Mouse (Mus musculus) cortical plate, adult 2 months (tissue): ENCODE data around the gene Gzmm.

Experiments used
- CTCF ChIP-seq: fragments of 200-500 bp; IDR thresholded peaks from 2 replicates; pipeline ENCODE4 v1.5.1; 2011; ENCODE audit warnings: mild to moderate bottlenecking, control low read depth, low read length; ENCODE audit not compliant: insufficient read depth; ENCODE audit errors: extremely low read depth
- POLR2A ChIP-seq: fragments of 200-500 bp; IDR thresholded peaks from 2 replicates; pipeline ENCODE4 v1.6.1; 2011; ENCODE audit warnings: mild to moderate bottlenecking, low read length, control low read depth; ENCODE audit not compliant: insufficient read depth; ENCODE audit errors: extremely low read depth

DNA sequence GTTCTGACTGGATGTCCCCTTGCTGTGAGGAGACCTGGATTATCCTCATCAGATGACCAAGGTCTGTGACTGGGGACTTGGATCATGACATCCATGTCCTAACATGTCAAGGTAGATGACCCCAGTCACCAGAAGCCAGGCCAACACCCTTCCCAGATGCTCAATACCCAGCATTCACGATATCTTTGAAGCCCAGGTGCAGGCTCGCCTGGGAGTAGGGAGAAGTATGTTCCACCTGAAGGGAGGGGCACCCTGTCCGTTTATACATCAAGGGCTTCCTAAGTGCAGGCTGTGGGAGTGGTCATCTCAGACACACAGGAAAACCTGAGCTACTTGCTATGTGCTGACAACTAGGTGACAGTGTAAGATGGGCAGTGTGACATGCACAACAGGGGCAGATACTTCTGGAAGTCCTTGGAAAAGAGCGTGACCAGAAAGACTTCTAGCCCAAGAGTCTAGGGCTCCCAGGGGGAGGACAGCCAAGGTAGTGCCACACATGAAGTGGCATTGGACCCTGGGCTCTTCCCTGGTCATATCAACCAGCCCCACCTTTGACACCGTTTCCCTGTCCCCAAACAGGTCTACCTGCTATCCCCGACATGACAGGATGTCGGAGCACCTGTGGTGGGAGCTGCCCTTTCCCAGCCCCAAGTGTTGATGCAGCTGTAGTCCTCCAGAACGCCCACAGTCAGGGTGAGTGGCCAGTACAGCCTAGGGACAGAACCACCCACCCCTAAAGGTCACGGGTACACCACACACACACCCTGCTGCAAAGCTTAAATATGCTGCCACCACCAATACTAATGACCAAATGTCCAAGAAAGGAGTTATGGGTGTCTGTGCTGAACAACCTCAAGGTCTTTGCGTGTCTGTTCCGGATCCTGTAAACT lies 8.0 kb upstream of the Gzmm start:
- TF ChIP-seq CTCF (no peak), POLR2A (no peak)
